Mouse (Mus musculus): ENCODE measurements around the gene Gan.

- TF ChIP-seq CTCF (IDR thresholded peaks at IDR 0.05; ENCODE audit: low read depth) (no peak), EP300 (IDR thresholded peaks at IDR 0.05; ENCODE audit: low read depth) (no peak)
Observed at GRCm38 (mm10) chr8:117176308-117176707, 18.4 kb downstream of the Gan start.
